Mouse (Mus musculus) kidney, adult 10 weeks (tissue): Measurements from ENCODE around the gene Spout1. TPM values are rescaled to one million over a fixed set of nuclear protein-coding genes. Genes with fewer than 3 reads are reported as not detected.

ENCODE experiments used
- polyA plus RNA-seq: library from polyadenylated mRNA; stranded (reverse); fragments of 350-450 nt; fragmentation: Illumina TruSeq; extraction: RNeasy Lipid Tissue Mini Kit (QIAGEN cat#74804); gene quantifications from one replicate; pipeline ENCODE4 v1.2.3, GENCODE M21; 2014; ENCODE audit warnings: low read depth, low replicate concordance

Spout1 gene
- 0.61 TPM for polyA plus RNA-seq

GRCm38 (mm10) chr2:30177700-30178675, at the start of gene Spout1:
TSS of gene Spout1 (minus strand) at chr2:30178459.

DNA sequence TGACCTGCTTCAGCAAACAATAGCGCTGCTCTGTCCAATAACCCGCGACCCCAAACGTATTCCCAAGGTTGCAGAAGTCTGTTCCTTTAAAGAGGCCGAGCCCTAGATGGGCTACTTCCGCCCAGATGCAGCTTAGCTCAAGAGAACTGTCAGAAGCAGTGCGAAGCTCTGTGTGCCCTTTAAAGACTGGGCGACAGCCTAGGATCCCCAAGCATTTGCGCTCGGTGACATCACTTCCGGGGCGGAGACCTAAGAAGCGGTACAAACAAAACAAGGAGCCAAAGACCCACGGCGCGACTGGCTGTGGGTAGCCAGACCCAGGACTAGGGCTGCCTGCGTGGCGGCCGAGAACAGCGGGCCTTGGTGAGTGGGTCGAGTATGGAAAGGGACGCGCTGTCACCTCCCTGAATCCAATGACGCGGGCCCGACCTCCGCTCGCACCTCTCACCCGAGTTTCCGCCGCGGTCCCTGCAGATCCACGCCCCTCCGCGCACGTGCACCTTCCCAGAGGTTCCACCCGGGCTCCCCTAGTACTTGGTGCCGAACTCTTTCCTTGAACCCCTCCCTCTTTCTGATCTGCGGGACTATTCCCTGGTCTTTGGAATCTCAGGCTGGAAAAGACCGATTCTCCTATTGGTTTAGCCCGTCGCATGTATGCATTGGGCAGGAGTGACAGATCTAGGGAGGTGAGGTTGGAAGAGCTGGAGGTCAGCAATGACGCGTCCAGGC, 27.5 kb upstream of the Spout1 start, which contains the start of gene Kyat1:
Gene Kyat1, minus strand, starts transcription at position 219 of the 729 bp plus-strand sequence.

DNA sequence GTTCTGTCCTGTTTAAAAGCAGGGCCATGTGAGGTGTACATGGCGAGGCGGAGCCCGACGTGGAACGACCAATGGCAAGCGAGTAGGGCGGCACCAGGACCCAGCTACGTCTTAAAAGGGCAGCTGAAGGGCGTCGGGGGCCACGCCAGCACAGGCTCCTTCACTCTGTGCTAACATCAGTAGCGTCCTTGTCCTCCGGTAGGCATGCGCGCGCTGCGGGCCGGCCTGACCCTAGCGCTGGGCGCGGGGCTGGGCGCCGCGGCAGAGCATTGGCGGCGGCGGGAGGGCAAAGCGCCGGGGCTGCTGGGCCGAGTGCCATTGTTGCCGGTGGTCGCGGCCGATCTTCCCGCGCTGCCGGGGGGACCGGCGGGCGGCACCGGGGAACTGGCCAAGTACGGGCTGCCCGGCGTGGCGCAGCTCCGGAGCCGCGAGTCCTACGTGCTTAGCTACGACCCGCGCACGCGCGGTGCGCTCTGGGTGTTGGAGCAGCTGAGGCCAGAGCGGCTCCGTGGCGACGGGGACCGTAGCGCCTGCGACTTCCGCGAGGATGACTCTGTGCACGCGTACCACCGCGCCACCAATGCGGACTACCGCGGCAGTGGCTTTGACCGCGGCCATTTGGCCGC, 6.8 kb downstream of the Spout1 start, which contains the start of gene Endog:
Gene Endog, plus strand, starts transcription at position 123 of the 626 bp plus-strand sequence.

DNA sequence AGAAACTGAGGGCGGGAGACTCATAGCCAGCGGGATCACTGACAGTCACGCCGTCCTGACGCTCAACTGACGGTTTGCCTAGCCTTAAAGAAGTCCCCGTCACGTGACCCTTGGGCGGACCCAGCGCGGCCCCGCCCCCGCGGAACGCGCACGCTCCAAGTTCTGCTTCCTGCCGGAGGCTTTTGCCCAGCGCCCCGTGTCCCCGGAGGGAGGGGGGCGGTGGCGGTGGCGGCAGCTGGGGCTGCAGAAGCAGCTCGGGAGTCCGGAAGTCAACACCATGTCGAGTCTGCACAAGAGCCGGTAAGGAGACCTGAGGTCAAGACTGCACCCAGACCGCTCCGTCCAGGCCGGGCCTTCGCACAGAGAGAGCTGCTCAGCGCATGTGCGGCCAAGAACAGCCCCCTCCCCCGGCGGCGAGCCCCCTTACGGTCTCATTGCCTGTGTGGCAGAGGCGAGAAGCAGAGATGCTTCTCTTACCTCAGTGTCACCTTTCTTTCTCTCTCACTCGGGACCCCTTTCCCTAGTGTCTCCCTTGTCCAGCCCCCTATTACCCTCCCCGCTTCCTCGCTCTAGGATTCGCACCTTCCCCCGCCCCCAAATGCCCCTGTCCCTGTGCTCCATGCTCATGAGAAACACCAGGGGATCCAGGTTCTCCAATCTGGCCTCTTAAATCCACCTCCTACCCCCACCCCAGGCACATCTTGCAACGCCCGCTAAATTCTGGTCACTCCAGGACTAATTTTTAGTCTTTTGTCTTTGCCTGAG, 44.5 kb downstream of the Spout1 start, which contains the start of gene Tbc1d13:
Gene Tbc1d13, plus strand, starts transcription at position 134 of the 765 bp plus-strand sequence.

GRCm38 (mm10) chr2:30124472-30125274, 53.6 kb downstream of the Spout1 start, which contains the start of gene Zer1:
TSS of gene Zer1 (minus strand) at chr2:30124585.

Other genes starting within 250 kb of the Spout1 start
- gene Gle1, start 243.0 kb downstream of the Spout1 start, polyA plus RNA-seq: 13.0 TPM
- 44.5 TPM for gene Sptan1, start 212.9 kb downstream of the Spout1 start, polyA plus RNA-seq
- 0.73 TPM for gene Wdr34, start 129.6 kb downstream of the Spout1 start, polyA plus RNA-seq
- 217 TPM for gene Set, start 121.1 kb downstream of the Spout1 start, polyA plus RNA-seq
- gene Pkn3, start 100.8 kb downstream of the Spout1 start, polyA plus RNA-seq: 0.16 TPM
- 1.6 TPM for gene Zdhhc12, start 84.8 kb downstream of the Spout1 start, polyA plus RNA-seq
- 1.6 TPM for gene Zer1, start 53.9 kb downstream of the Spout1 start, polyA plus RNA-seq
- gene Tbc1d13, start 44.7 kb downstream of the Spout1 start, polyA plus RNA-seq: 30.0 TPM
- not detected for gene Endog, start 7.0 kb downstream of the Spout1 start, polyA plus RNA-seq
- 1.2 TPM for gene Kyat1, start 27.4 kb upstream of the Spout1 start, polyA plus RNA-seq
- 2.7 TPM for gene Lrrc8a, start 59.3 kb upstream of the Spout1 start, polyA plus RNA-seq
- not detected for gene Gm28035, start 62.1 kb upstream of the Spout1 start, polyA plus RNA-seq
- gene Phyhd1, start 87.7 kb upstream of the Spout1 start, polyA plus RNA-seq: 20.0 TPM
- not detected for gene Gm28038, start 102.6 kb upstream of the Spout1 start, polyA plus RNA-seq
- gene Dolk, start 107.9 kb upstream of the Spout1 start, polyA plus RNA-seq: 8.1 TPM
- gene Nup188, start 107.9 kb upstream of the Spout1 start, polyA plus RNA-seq: 8.9 TPM
- 1.1 TPM for gene Sh3glb2, start 180.9 kb upstream of the Spout1 start, polyA plus RNA-seq
- gene Miga2, start 185.8 kb upstream of the Spout1 start, polyA plus RNA-seq: 0.81 TPM
- 0.65 TPM for gene Dolpp1, start 213.8 kb upstream of the Spout1 start, polyA plus RNA-seq
- 20.5 TPM for gene Crat, start 237.4 kb upstream of the Spout1 start, polyA plus RNA-seq
- gene Ptpa, start 237.6 kb upstream of the Spout1 start, polyA plus RNA-seq: 2.4 TPM